Mouse (Mus musculus) frontal cortex, postnatal 25 days (tissue): ENCODE results near the gene Afdn.
A peak's percentile ranks its signal among the peaks of the same experiment; 100 is the strongest.
"Not testable (repeated sequence)": the region's sequence is repeated elsewhere in the genome, so short reads cannot be mapped to it uniquely, and the experiment has no call there.

Source experiments
- DNase-seq, 2 experiments: peaks; one replicate each; pipeline ENCODE4 v3.0.0; 2022; ENCODE audit warnings: low spot score in 2 of 2

Afdn gene

GRCm38 (mm10) chr17:13769256-13769655 is 8.9 kb downstream of the Afdn start:
- DNase-seq, result no peak

- DNase-seq, result no peak
Observed at GRCm38 (mm10) chr17:13777676-13778075, 17.3 kb downstream of the Afdn start.

- DNase-seq, result no peak
Observed at GRCm38 (mm10) chr17:13778865-13779264, 18.5 kb downstream of the Afdn start.

- no peak for DNase-seq
Observed at GRCm38 (mm10) chr17:13781948-13782347, 21.6 kb downstream of the Afdn start.

GRCm38 (mm10) chr17:13783469-13783868 is 23.1 kb downstream of the Afdn start:
- no peak for DNase-seq

- not testable (repeated sequence) for DNase-seq
Observed at GRCm38 (mm10) chr17:13790033-13790432, 29.7 kb downstream of the Afdn start.

GRCm38 (mm10) chr17:13797691-13798090 is 37.4 kb downstream of the Afdn start:
- DNase-seq, result no peak

- no peak for DNase-seq
Observed at GRCm38 (mm10) chr17:13802836-13803408, 42.6 kb downstream of the Afdn start.

GRCm38 (mm10) chr17:13806016-13806415 is 45.7 kb downstream of the Afdn start:
- DNase-seq, result no peak

- no peak for DNase-seq
Observed at GRCm38 (mm10) chr17:13817789-13818188, 57.5 kb downstream of the Afdn start.

- no peak for DNase-seq
Observed at GRCm38 (mm10) chr17:13819342-13819741, 59.0 kb downstream of the Afdn start.

GRCm38 (mm10) chr17:13820676-13821075 is 60.3 kb downstream of the Afdn start:
- DNase-seq, result no peak

- DNase-seq, result no peak
Observed at GRCm38 (mm10) chr17:13825421-13825820, 65.1 kb downstream of the Afdn start.

- no peak for DNase-seq
Observed at GRCm38 (mm10) chr17:13830234-13830633, 69.9 kb downstream of the Afdn start.

- DNase-seq, result no peak
Observed at GRCm38 (mm10) chr17:13830636-13831341, 70.5 kb downstream of the Afdn start.

GRCm38 (mm10) chr17:13835876-13836275 is 75.5 kb downstream of the Afdn start:
- DNase-seq, result no peak

- no peak for DNase-seq
Observed at GRCm38 (mm10) chr17:13850175-13850574, 89.8 kb downstream of the Afdn start.

GRCm38 (mm10) chr17:13853883-13854282 is 93.5 kb downstream of the Afdn start:
- DNase-seq, result peak in 1 of 2 experiments; percentile 43

- DNase-seq, result no peak
Observed at GRCm38 (mm10) chr17:13855396-13855795, 95.1 kb downstream of the Afdn start.

- DNase-seq, result no peak
Observed at GRCm38 (mm10) chr17:13856429-13857090, 96.2 kb downstream of the Afdn start.

GRCm38 (mm10) chr17:13865340-13865739 is 105.0 kb downstream of the Afdn start:
- no peak for DNase-seq

- no peak for DNase-seq
Observed at GRCm38 (mm10) chr17:13866951-13867351, 106.6 kb downstream of the Afdn start.

GRCm38 (mm10) chr17:13867475-13867874 is 107.1 kb downstream of the Afdn start:
- DNase-seq, result no peak
